Mouse (Mus musculus) small intestine, adult 2 months (tissue): Measurements from ENCODE around the gene Dnajc27. TPM values are rescaled to one million over a fixed set of nuclear protein-coding genes. Genes with fewer than 3 reads are reported as not detected.
A peak's percentile ranks its signal among the peaks of the same experiment; 100 is the strongest.

Source experiments
- H3K27ac ChIP-seq: fragments of 200-500 bp; 2 replicates; pipeline ENCODE4 v1.5.1; 2012; ENCODE audit warnings: low read depth, low read length, control low read depth, inconsistent platforms; ENCODE audit not compliant: insufficient read depth
- H3K27me3 ChIP-seq: fragments of 200-500 bp; 2 replicates; pipeline ENCODE4 v1.6.1; 2012; ENCODE audit warnings: mild to moderate bottlenecking, moderate library complexity, low read length, inconsistent platforms; ENCODE audit not compliant: control insufficient read depth, insufficient read depth
- H3K36me3 ChIP-seq: fragments of 200-500 bp; 2 replicates; pipeline ENCODE4 v1.6.1; 2012; ENCODE audit warnings: mild to moderate bottlenecking, low read length, control low read depth, inconsistent platforms; ENCODE audit not compliant: control insufficient read depth, insufficient read depth
- H3K4me1 ChIP-seq: fragments of 200-500 bp; 2 replicates; pipeline ENCODE4 v1.6.1; 2012; ENCODE audit warnings: low read length, inconsistent platforms, mixed read lengths; ENCODE audit not compliant: control insufficient read depth, insufficient read depth, insufficient read length
- H3K4me3 ChIP-seq: fragments of 200-500 bp; 2 replicates; pipeline ENCODE4 v1.5.1; 2012; ENCODE audit warnings: low read depth, mild to moderate bottlenecking, control low read depth, inconsistent platforms, low read length, moderate library complexity
- CTCF ChIP-seq: fragments of 200-500 bp; IDR thresholded peaks from 2 replicates; pipeline ENCODE4 v1.5.1; 2012; ENCODE audit warnings: low read depth, mild to moderate bottlenecking, control low read depth, inconsistent platforms, low read length, moderate library complexity, mixed read lengths; ENCODE audit not compliant: insufficient replicate concordance, insufficient read length; ENCODE audit errors: extremely low read depth
- POLR2A ChIP-seq: fragments of 200-500 bp; IDR thresholded peaks from 2 replicates; pipeline ENCODE4 v1.6.1; 2012; ENCODE audit warnings: low read depth, mild to moderate bottlenecking, control low read depth, inconsistent platforms, low read length, moderate library complexity
- WGBS: fragments of 180-500 bp; shearing (Covaris S2); methylation state at CpG from one replicate; pipeline ENCODE4 v1.1.7; 2018; 5-methylcytosine and 5-hydroxymethylcytosine counted together
- polyA plus RNA-seq: library from polyadenylated mRNA; depleted of rRNA; stranded (reverse); fragments of >200 nt; gene quantifications from 2 replicates; pipeline ENCODE4 v1.2.3, GENCODE M21; 2012; rRNA removed

Gene Dnajc27
- polyA plus RNA-seq, result 1.1 and 1.4 TPM in 2 replicates

GRCm38 (mm10) chr12:4082132-4083001, at the start of gene Dnajc27:
Gene Dnajc27, plus strand, starts transcription at chr12:4082583.
- no peaks in the 10 kb centered on the region for H3K4me1 ChIP-seq
- WGBS, result 7% methylated on average over 59 of the region's 59 CpGs
- no peaks in the 10 kb centered on the region for H3K36me3 ChIP-seq
- no peaks in the 10 kb centered on the region for H3K27me3 ChIP-seq
- peak within 1 kb of the TSS; percentile 91 for H3K27ac ChIP-seq
- no peak for TF ChIP-seq CTCF
- TF ChIP-seq POLR2A, result peak; percentile 32; the same call in 1 of the 2 replicates
- peak within 1 kb of the TSS; percentile 87 for H3K4me3 ChIP-seq

GRCm38 (mm10) chr12:4036157-4036556, 46.2 kb upstream of the Dnajc27 start:
- 32% methylated on average over 5 of the region's 5 CpGs for WGBS
- TF ChIP-seq CTCF (no peak), POLR2A (no peak)
- H3K36me3 ChIP-seq, result no peaks in the 10 kb centered on the region
- no peak overlapping the region for H3K4me3 ChIP-seq
- peak overlapping the region; percentile 78 for H3K27ac ChIP-seq
- H3K27me3 ChIP-seq, result no peaks in the 10 kb centered on the region
- H3K4me1 ChIP-seq, result peaks cover 14% of the 10 kb centered on the region

DNA sequence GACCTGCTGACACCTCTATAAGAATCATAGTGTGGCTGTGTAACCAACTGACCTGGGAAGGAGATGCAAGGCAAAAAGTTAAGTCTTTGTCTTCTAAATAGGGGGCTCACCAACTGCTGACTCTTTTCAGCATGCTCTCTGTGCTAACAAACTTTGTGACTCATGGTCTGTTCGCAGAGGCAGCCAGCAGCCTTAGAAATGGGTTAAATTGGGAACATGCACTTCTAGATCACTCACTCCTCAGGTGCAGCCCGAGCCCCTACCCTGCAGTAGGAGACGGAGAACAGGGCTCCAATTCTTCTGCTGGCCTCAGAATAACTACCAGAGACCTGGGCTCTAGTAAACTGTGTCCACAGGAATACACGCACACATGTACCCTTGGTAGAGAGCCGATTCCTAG, 44.9 kb upstream of the Dnajc27 start:
- Histone ChIP-seq H3K4me3 (peak overlapping the region; percentile 83), H3K27me3 (no peaks in the 10 kb centered on the region), H3K4me1 (peaks cover 14% of the 10 kb centered on the region), H3K27ac (no peak overlapping the region), H3K36me3 (no peaks in the 10 kb centered on the region)
- TF ChIP-seq POLR2A, result no peak
- no peak for TF ChIP-seq CTCF
- 67% methylated on average over 5 of the region's 5 CpGs for WGBS

GRCm38 (mm10) chr12:4038061-4039041, 44.0 kb upstream of the Dnajc27 start, which contains the start of gene Efr3b:
Gene Efr3b, minus strand, starts transcription at chr12:4038915.
- TF ChIP-seq CTCF (no peak), POLR2A (peak; percentile 41)
- 2% methylated on average over 73 of the region's 78 CpGs for WGBS

GRCm38 (mm10) chr12:4039046-4039445, 43.3 kb upstream of the Dnajc27 start:
- Histone ChIP-seq H3K4me1 (peaks cover 14% of the 10 kb centered on the region), H3K27ac (no peak overlapping the region), H3K4me3 (peak overlapping the region; percentile 83), H3K27me3 (no peaks in the 10 kb centered on the region), H3K36me3 (no peaks in the 10 kb centered on the region)
- 3% methylated on average over 13 of the region's 13 CpGs for WGBS
- TF ChIP-seq CTCF, result no peak

More at GRCm38 (mm10) chr12:4038061-4039041, 44.0 kb upstream of the Dnajc27 start, which contains the start of gene Efr3b:
- Histone ChIP-seq H3K27me3 (no peaks in the 10 kb centered on the region), H3K36me3 (no peaks in the 10 kb centered on the region), H3K4me1 (peaks cover 14% of the 10 kb centered on the region), H3K4me3 (peak within 1 kb of the TSS; percentile 83), H3K27ac (peak within 1 kb of the TSS; percentile 8; the same call in 1 of the 2 replicates)

- no peaks in the 10 kb centered on the region for H3K36me3 ChIP-seq
- H3K4me1 ChIP-seq, result peaks cover 2% of the 10 kb centered on the region
- H3K4me3 ChIP-seq, result no peak overlapping the region
- H3K27me3 ChIP-seq, result no peaks in the 10 kb centered on the region
- WGBS, result 78% methylated on average over 5 of the region's 5 CpGs
- TF ChIP-seq CTCF (no peak), POLR2A (no peak)
- H3K27ac ChIP-seq, result no peak overlapping the region
Observed at GRCm38 (mm10) chr12:4042411-4042810, 40.0 kb upstream of the Dnajc27 start.
